Mouse (Mus musculus) hindbrain, embryonic 16.5 days (tissue): ENCODE data around the gene Gm3115. TPM values are rescaled to one million over a fixed set of nuclear protein-coding genes. Genes with fewer than 3 reads are reported as not detected.
"Not testable (repeated sequence)": the region's sequence is repeated elsewhere in the genome, so short reads cannot be mapped to it uniquely, and the experiment has no call there.

Experiments
- ATAC-seq: fragments of 200-750 bp; cut with Nextera tagmentation; 2 replicates; pipeline ENCODE4 v1.8.0; 2017; ENCODE audit warnings: moderate TSS enrichment, moderate library complexity
- H3K27ac ChIP-seq: fragments of 300-500 bp; sonication (generic); 2 replicates; pipeline ENCODE4 v1.5.1; 2014; ENCODE audit warnings: low read depth, mild to moderate bottlenecking, control low read depth, low read length, moderate library complexity
- H3K27me3 ChIP-seq: fragments of 300-500 bp; sonication (generic); replicated peaks from 2 replicates; pipeline ENCODE4 v1.6.1; 2014; ENCODE audit warnings: low read length; ENCODE audit not compliant: control insufficient read depth, insufficient read depth
- H3K36me3 ChIP-seq: fragments of 300-500 bp; sonication (generic); 2 replicates; pipeline ENCODE4 v1.6.1; 2014; ENCODE audit warnings: mild to moderate bottlenecking, low read length, moderate library complexity, mixed read lengths; ENCODE audit not compliant: control insufficient read depth, insufficient read depth
- H3K4me1 ChIP-seq: fragments of 300-500 bp; sonication (generic); 2 replicates; pipeline ENCODE4 v1.6.1; 2014; ENCODE audit warnings: low read depth, low read length; ENCODE audit not compliant: control insufficient read depth, insufficient read depth
- H3K4me2 ChIP-seq: fragments of 300-500 bp; sonication (generic); 2 replicates; pipeline ENCODE4 v1.6.1; 2014; ENCODE audit warnings: mild to moderate bottlenecking, low read length, control low read depth, moderate library complexity
- H3K4me3 ChIP-seq: fragments of 300-500 bp; sonication (generic); 2 replicates; pipeline ENCODE4 v1.5.1; 2014; ENCODE audit warnings: mild to moderate bottlenecking, low read length, control low read depth, moderate library complexity
- H3K9ac ChIP-seq: fragments of 300-500 bp; sonication (generic); 2 replicates; pipeline ENCODE4 v1.6.1; 2014; ENCODE audit warnings: low read depth, mild to moderate bottlenecking, control low read depth, low read length, moderate library complexity
- H3K9me3 ChIP-seq: fragments of 300-500 bp; sonication (generic); 2 replicates; pipeline ENCODE4 v1.6.1; 2014; ENCODE audit warnings: mild to moderate bottlenecking, low read length, moderate library complexity; ENCODE audit not compliant: control insufficient read depth
- WGBS: fragments of 180-500 bp; shearing (Covaris S2); extraction: QIAGEN DNeasy Blood & Tissue Kit; methylation state at CpG from one replicate; pipeline ENCODE4 v1.1.7; 2014; 5-methylcytosine and 5-hydroxymethylcytosine counted together
- polyA plus RNA-seq: library from polyadenylated mRNA; unstranded; fragments of >200 nt; fragmentation: Nextera tagmentation; extraction: Ambion mirVana; gene quantifications from 2 replicates; pipeline ENCODE4 v1.2.1, GENCODE M21; 2015

Gene Gm3115
- not detected in 2 replicates for polyA plus RNA-seq

GRCm38 (mm10) chr14:4083820-4084219 lies at the start of gene Gm3115:
Gene Gm3115, plus strand, starts transcription at chr14:4084120.
- not testable (repeated sequence) for H3K9ac ChIP-seq, H3K9me3 ChIP-seq, H3K4me2 ChIP-seq, H3K27ac ChIP-seq, H3K4me3 ChIP-seq, H3K4me1 ChIP-seq, H3K36me3 ChIP-seq, ATAC-seq, H3K27me3 ChIP-seq
- 79% methylated on average over 2 of the region's 3 CpGs for WGBS

- peak within 1 kb of the TSS; percentile 46 for H3K4me3 ChIP-seq
- peak within 1 kb of the TSS; percentile 53 for H3K4me2 ChIP-seq
- H3K9ac ChIP-seq, result peak within 1 kb of the TSS; percentile 58
- H3K36me3 ChIP-seq, H3K27me3 ChIP-seq, H3K27ac ChIP-seq, H3K4me1 ChIP-seq, ATAC-seq, H3K9me3 ChIP-seq: not testable (repeated sequence)
- WGBS, result 7% methylated on average over 23 of the region's 37 CpGs
Measured at GRCm38 (mm10) chr14:4110426-4110825, 26.5 kb downstream of the Gm3115 start, which contains the start of gene Gm8108. Gene Gm8108, plus strand, starts transcription at chr14:4110526.

- H3K4me1 ChIP-seq, H3K27ac ChIP-seq, ATAC-seq, H3K9me3 ChIP-seq, H3K4me2 ChIP-seq, H3K4me3 ChIP-seq, H3K27me3 ChIP-seq, H3K9ac ChIP-seq, H3K36me3 ChIP-seq: not testable (repeated sequence)
- WGBS, result 90% methylated on average over 3 of the region's 4 CpGs
Measured at GRCm38 (mm10) chr14:4141646-4142045, 57.7 kb downstream of the Gm3115 start.

Other genes starting within 250 kb of the Gm3115 start
- gene Gm3033, start 237.9 kb upstream of the Gm3115 start, polyA plus RNA-seq, result not detected in 2 replicates
- gene Gm2916, start 199.9 kb upstream of the Gm3115 start, polyA plus RNA-seq, result not detected in 2 replicates
- gene Gm3029, start 152.4 kb upstream of the Gm3115 start, polyA plus RNA-seq, result not detected in 2 replicates
- gene Gm3095, start 120.6 kb upstream of the Gm3115 start, polyA plus RNA-seq, result 1.7 TPM in 2 replicates
- not detected in 2 replicates for gene Gm3099, start 85.7 kb upstream of the Gm3115 start, polyA plus RNA-seq
- gene Gm5796, start 60.2 kb upstream of the Gm3115 start, polyA plus RNA-seq, result 4.2 and 4.3 TPM in 2 replicates
- 4.3 and 6.0 TPM in 2 replicates for gene Gm8108, start 26.4 kb downstream of the Gm3115 start, polyA plus RNA-seq
- not detected in 2 replicates for gene Gm3127, start 80.9 kb downstream of the Gm3115 start, polyA plus RNA-seq
- 9.4 and 11.4 TPM in 2 replicates for gene Gm2974, start 98.5 kb downstream of the Gm3115 start, polyA plus RNA-seq
- gene Gm3138, start 165.5 kb downstream of the Gm3115 start, polyA plus RNA-seq, result not detected in 2 replicates
- not detected in 2 replicates for gene Gm3149, start 233.2 kb downstream of the Gm3115 start, polyA plus RNA-seq